Mouse (Mus musculus) stomach, embryonic 16.5 days (tissue): ENCODE data around the gene Adra2a. TPM values are rescaled to one million over a fixed set of nuclear protein-coding genes. Genes with fewer than 3 reads are reported as not detected.

Experiments
- ATAC-seq: fragments of 200-750 bp; cut with Nextera tagmentation; 2 replicates; pipeline ENCODE4 v1.8.0; 2017; ENCODE audit warnings: moderate number of reproducible peaks, moderate TSS enrichment; ENCODE audit not compliant: insufficient read depth, low FRiP score
- H3K27ac ChIP-seq: fragments of 300-500 bp; sonication (generic); 2 replicates; pipeline ENCODE4 v1.5.1; 2014; ENCODE audit warnings: low read length
- H3K27me3 ChIP-seq: fragments of 300-500 bp; sonication (generic); 2 replicates; pipeline ENCODE4 v1.6.1; 2014; ENCODE audit warnings: low read length, control low read depth, mixed read lengths; ENCODE audit not compliant: control insufficient read depth, insufficient read depth
- H3K36me3 ChIP-seq: fragments of 300-500 bp; sonication (generic); 2 replicates; pipeline ENCODE4 v1.6.1; 2014; ENCODE audit warnings: low read length; ENCODE audit not compliant: control insufficient read depth, insufficient read depth
- H3K4me1 ChIP-seq: fragments of 300-500 bp; sonication (generic); 2 replicates; pipeline ENCODE4 v1.6.1; 2014; ENCODE audit warnings: low read length, control low read depth, mixed read lengths; ENCODE audit not compliant: control insufficient read depth, insufficient read depth
- H3K4me2 ChIP-seq: fragments of 300-500 bp; sonication (generic); 2 replicates; pipeline ENCODE4 v1.6.1; 2014; ENCODE audit warnings: low read depth, low read length, mixed read lengths
- H3K4me3 ChIP-seq: fragments of 300-500 bp; sonication (generic); replicated peaks from 2 replicates; pipeline ENCODE4 v1.5.1; 2014; ENCODE audit warnings: mild to moderate bottlenecking, low read length
- H3K9ac ChIP-seq: fragments of 300-500 bp; sonication (generic); 2 replicates; pipeline ENCODE4 v1.6.1; 2014; ENCODE audit warnings: low read length
- H3K9me3 ChIP-seq: fragments of 300-500 bp; sonication (generic); replicated peaks from 2 replicates; pipeline ENCODE4 v1.6.1; 2016; ENCODE audit warnings: low read length, control low read depth; ENCODE audit not compliant: control insufficient read depth
- WGBS: fragments of 180-500 bp; shearing (Covaris S2); extraction: QIAGEN DNeasy Blood & Tissue Kit; methylation state at CpG from one replicate; pipeline ENCODE4 v1.1.7; 2014; 5-methylcytosine and 5-hydroxymethylcytosine counted together
- polyA plus RNA-seq: library from polyadenylated mRNA; unstranded; fragments of >200 nt; fragmentation: Nextera tagmentation; extraction: Ambion mirVana; gene quantifications from 2 replicates; pipeline ENCODE4 v1.2.1, GENCODE M21; 2015

Adra2a gene
- polyA plus RNA-seq, 1 experiment from 2014 or later, result 0.31 TPM

DNA sequence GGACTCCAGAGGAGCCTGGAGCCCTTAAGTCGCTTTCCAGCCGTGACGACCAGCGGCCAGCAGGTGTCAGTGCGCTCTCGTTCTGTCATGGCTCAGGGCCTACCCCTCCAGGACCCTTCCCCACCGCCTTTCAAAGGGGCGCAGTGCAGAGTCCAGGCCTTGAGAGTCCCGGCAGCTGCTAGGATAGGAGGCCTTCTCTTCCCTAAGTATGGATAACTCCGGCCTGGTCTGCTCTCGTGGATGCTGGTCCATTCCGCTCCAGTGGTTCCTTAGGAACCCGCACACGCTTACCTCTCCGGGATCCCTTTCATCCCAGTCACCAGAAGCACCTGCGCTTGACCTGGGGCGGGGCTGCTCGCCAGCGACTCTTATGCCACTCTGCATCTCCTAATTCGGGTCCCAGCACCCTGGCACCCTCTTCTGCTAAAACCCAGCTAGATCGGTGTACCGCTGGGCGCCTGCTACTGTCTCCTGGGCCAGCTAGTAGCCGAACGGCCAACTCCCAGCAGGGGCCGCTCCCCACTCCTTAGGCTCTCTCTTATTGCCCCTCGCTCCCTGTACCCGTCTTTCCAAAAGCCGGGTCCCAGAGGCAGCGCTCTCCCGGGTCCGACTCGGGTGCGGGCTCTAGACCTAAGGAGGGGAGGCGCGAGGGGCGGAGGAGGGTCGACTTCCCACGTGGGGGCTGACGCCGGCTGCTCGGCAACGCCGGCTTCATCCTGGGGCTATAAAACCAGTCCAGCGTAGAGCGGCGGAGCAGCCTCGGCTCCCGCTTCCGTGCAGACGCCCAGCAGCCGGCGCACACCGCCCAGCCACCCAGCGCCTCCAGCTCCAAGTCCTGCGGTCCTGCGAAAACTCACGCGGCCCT, 788 bp downstream of the Adra2a start:
- peaks cover 42% of the 10 kb centered on the region for H3K27me3 ChIP-seq
- peak; percentile 69 for ATAC-seq
- H3K4me1 ChIP-seq, result peaks cover 28% of the 10 kb centered on the region
- H3K27ac ChIP-seq, result no peak overlapping the region
- H3K4me2 ChIP-seq, result peak overlapping the region; percentile 100
- H3K9ac ChIP-seq, result peak overlapping the region; percentile 72
- H3K36me3 ChIP-seq, result no peaks in the 10 kb centered on the region
- under 1% methylated on average over 59 of the region's 59 CpGs for WGBS
- no peaks in the 10 kb centered on the region for H3K9me3 ChIP-seq
- peak overlapping the region; percentile 59 for H3K4me3 ChIP-seq

DNA sequence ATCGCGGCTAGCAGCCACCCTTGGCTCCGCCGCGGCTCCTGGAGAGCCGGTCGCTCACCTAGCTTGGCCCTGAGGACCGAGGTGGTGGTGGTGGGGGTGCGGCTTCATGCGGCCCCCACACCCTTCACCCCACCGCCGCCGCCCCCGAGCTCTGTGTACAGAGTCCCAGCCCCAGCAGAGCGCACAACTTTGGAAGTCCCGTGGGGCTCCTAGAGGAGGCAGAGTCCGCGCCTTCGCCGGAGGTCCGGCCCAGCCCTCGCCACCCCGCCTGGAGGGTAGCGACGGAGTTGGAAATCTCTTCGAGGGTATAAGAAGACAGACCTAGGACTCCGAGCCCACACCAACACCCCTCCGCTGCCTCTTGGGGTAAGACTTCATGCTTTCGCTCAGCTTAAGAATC, 1.5 kb downstream of the Adra2a start:
- no peak for ATAC-seq
- peak overlapping the region; percentile 72 for H3K9ac ChIP-seq
- peaks cover 28% of the 10 kb centered on the region for H3K4me1 ChIP-seq
- peak overlapping the region; percentile 100 for H3K4me2 ChIP-seq
- H3K9me3 ChIP-seq, result no peaks in the 10 kb centered on the region
- H3K4me3 ChIP-seq, result peak overlapping the region; percentile 59
- H3K27me3 ChIP-seq, result peaks cover 42% of the 10 kb centered on the region
- no peak overlapping the region for H3K27ac ChIP-seq
- no peaks in the 10 kb centered on the region for H3K36me3 ChIP-seq
- 1% methylated on average over 29 of the region's 29 CpGs for WGBS

DNA sequence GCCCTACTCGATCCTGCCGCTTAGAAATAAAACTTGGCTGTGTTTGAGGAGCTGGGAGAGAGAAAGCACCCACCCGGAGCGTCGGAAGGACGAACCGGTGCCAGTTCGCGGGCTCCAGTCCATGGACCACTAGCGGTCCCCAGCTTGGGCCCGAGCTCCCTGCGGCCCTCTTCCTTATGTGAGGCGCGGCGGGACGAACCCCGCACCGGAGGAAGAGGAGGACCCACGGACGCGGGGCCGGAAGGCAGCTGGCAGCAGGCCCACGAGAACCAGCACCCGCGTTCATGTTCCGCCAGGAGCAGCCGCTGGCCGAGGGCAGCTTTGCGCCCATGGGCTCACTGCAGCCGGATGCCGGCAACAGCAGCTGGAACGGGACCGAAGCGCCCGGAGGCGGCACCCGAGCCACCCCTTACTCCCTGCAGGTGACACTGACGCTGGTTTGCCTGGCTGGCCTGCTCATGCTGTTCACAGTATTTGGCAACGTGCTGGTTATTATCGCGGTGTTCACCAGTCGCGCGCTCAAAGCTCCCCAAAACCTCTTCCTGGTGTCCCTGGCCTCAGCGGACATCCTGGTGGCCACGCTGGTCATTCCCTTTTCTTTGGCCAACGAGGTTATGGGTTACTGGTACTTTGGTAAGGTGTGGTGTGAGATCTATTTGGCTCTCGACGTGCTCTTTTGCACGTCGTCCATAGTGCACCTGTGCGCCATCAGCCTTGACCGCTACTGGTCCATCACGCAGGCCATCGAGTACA, 2.2 kb downstream of the Adra2a start:
- peaks cover 25% of the 10 kb centered on the region for H3K4me1 ChIP-seq
- 3% methylated on average over 54 of the region's 55 CpGs for WGBS
- H3K9ac ChIP-seq, result peak overlapping the region; percentile 72; the same call in 1 of the 2 replicates
- H3K27me3 ChIP-seq, result peaks cover 42% of the 10 kb centered on the region
- no peak overlapping the region for H3K27ac ChIP-seq
- H3K4me3 ChIP-seq, result peak overlapping the region; percentile 59
- H3K4me2 ChIP-seq, result peak overlapping the region; percentile 100
- H3K36me3 ChIP-seq, result no peaks in the 10 kb centered on the region
- H3K9me3 ChIP-seq, result no peaks in the 10 kb centered on the region
- no peak for ATAC-seq

DNA sequence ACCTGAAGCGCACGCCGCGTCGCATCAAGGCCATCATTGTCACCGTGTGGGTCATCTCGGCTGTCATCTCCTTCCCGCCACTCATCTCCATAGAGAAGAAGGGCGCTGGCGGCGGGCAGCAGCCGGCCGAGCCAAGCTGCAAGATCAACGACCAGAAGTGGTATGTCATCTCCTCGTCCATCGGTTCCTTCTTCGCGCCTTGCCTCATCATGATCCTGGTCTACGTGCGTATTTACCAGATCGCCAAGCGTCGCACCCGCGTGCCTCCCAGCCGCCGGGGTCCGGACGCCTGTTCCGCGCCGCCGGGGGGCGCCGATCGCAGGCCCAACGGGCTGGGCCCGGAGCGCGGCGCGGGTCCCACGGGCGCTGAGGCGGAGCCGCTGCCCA, 2.7 kb downstream of the Adra2a start:
- under 1% methylated on average over 44 of the region's 46 CpGs for WGBS
- ATAC-seq, result no peak
- no peaks in the 10 kb centered on the region for H3K9me3 ChIP-seq
- no peak overlapping the region for H3K27ac ChIP-seq
- H3K36me3 ChIP-seq, result no peaks in the 10 kb centered on the region
- peak overlapping the region; percentile 61 for H3K9ac ChIP-seq
- peaks cover 25% of the 10 kb centered on the region for H3K4me1 ChIP-seq
- H3K4me2 ChIP-seq, result peak overlapping the region; percentile 100
- H3K4me3 ChIP-seq, result peak overlapping the region; percentile 59
- H3K27me3 ChIP-seq, result peaks cover 42% of the 10 kb centered on the region

DNA sequence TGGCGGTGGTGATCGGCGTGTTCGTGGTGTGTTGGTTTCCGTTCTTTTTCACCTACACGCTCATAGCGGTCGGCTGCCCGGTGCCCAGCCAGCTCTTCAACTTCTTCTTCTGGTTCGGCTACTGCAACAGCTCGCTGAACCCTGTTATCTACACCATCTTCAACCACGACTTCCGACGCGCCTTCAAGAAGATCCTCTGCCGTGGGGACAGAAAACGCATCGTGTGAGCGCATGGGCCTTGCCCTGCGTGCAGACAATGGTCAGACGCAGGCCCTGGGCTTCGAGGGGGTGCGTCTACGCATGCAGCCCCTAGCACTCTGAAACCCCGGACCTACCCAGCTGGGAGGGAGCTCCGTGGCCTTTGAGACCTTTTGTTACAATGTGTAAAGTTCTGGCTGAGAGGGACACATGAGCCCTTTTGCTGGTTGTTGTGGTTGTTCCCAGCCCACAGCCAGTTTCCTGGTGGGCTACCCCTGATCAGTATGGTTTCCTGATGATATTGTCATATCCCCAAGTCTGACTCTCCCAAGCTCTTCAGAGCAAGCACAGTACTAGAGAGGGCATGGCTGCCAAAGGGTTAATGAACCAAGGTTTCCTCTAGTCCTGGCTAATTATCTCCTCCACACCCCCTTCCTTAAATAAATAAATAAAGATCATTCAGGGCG, 3.6 kb downstream of the Adra2a start:
- H3K4me3 ChIP-seq, result peak overlapping the region; percentile 59
- H3K4me1 ChIP-seq, result peaks cover 25% of the 10 kb centered on the region
- peak overlapping the region; percentile 100 for H3K4me2 ChIP-seq
- H3K9me3 ChIP-seq, result no peaks in the 10 kb centered on the region
- no peak overlapping the region for H3K27ac ChIP-seq
- peak overlapping the region; percentile 61 for H3K9ac ChIP-seq
- 5% methylated on average over 27 of the region's 27 CpGs for WGBS
- no peaks in the 10 kb centered on the region for H3K36me3 ChIP-seq
- H3K27me3 ChIP-seq, result peaks cover 42% of the 10 kb centered on the region
- ATAC-seq, result no peak

DNA sequence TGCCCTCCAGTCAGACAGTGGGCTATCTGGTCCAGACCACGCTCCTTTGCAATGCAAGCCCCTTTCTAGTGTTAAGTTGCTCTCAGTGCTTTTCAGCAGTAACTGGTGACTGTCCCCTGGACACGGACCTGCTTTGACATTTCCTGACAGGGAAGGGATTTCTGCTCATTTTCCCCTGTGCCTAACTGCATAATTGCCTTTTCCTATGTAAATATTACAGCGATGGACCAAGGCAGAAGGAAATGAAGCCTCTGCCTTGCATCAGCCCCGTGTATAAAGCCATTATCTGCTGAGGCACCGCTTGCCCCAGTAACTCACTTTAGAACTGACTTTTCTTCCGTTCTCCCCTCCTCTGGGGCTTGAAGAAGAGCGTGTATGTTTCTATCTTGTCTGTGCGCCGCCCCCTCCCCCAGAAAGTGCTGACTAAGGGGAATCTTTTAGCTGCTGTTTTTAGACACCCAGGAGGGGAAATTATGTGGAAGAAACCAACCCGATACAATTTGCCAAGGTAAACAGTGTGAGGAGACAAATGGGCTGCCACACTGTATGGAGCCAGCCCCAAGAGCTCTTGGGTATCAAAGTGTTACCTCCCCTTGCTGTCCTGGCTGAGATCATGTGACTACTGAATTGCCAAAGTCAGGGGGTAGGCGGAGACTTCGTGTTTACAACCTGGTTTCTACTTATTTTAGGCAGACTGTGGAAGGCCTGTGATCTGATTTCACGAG, 4.4 kb downstream of the Adra2a start:
- Histone ChIP-seq H3K27ac (no peak overlapping the region), H3K4me3 (no peak overlapping the region), H3K36me3 (no peaks in the 10 kb centered on the region), H3K4me1 (peaks cover 25% of the 10 kb centered on the region), H3K4me2 (no peak overlapping the region), H3K9me3 (no peaks in the 10 kb centered on the region), H3K9ac (no peak overlapping the region), H3K27me3 (peaks cover 42% of the 10 kb centered on the region)
- no peak for ATAC-seq
- 14% methylated on average over 13 of the region's 13 CpGs for WGBS

DNA sequence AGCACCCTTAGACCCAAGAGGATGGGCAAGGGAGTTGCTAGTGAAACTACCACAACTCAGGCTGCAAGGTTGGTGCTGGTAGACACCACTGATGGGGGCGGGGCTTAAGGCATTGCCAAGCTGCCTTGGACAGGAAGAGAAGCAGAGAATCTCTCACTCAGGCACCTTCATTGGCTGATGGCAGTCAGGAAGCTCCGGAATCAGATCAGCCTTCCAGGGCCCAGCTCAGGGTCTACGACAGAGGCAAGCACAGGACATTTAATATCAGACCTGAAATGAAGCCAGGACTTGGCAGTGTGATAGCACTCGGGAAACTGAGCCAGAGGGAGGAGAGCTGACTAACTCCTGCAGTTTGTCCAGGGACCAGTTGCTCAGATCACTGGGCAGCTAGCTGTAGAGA, 7.7 kb downstream of the Adra2a start:
- no peak overlapping the region for H3K4me3 ChIP-seq
- WGBS, result 67% methylated on average over 4 of the region's 4 CpGs
- no peaks in the 10 kb centered on the region for H3K36me3 ChIP-seq
- H3K4me2 ChIP-seq, result no peak overlapping the region
- H3K27me3 ChIP-seq, result peaks cover 23% of the 10 kb centered on the region
- H3K27ac ChIP-seq, result no peak overlapping the region
- H3K4me1 ChIP-seq, result peaks cover 12% of the 10 kb centered on the region
- H3K9me3 ChIP-seq, result no peaks in the 10 kb centered on the region
- H3K9ac ChIP-seq, result no peak overlapping the region
- no peak for ATAC-seq

DNA sequence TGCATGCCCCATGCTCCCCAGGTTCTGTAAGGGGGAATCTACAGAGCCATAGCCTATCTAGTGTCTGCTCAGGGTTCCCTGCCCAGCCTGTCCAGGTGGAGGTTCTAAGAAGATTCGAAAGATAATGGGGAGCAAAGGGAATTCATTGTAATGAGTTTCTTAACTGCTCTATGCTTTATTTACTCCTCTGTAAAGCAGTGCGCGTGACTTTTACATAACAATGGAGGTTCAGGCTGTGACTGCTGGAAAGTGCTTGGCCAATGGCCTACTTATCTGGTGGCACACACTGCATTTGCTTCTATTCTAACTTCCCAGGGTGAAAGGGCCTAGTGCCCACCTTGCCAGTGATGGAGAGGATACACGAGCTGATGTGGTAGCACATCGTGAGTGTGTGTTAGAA, 11.9 kb downstream of the Adra2a start:
- no peaks in the 10 kb centered on the region for H3K9me3 ChIP-seq
- H3K9ac ChIP-seq, result no peak overlapping the region
- 67% methylated on average over 5 of the region's 5 CpGs for WGBS
- H3K27me3 ChIP-seq, result no peaks in the 10 kb centered on the region
- no peak overlapping the region for H3K27ac ChIP-seq
- no peak overlapping the region for H3K4me2 ChIP-seq
- ATAC-seq, result no peak
- H3K36me3 ChIP-seq, result no peaks in the 10 kb centered on the region
- no peaks in the 10 kb centered on the region for H3K4me1 ChIP-seq
- H3K4me3 ChIP-seq, result no peak overlapping the region
